Mouse (Mus musculus) embryonic facial prominence, embryonic 12.5 days (tissue): ENCODE data around the gene Pank1. TPM values are rescaled to one million over a fixed set of nuclear protein-coding genes. Genes with fewer than 3 reads are reported as not detected.
A peak's percentile ranks its signal among the peaks of the same experiment; 100 is the strongest.

Experiments
- ATAC-seq: fragments of 200-750 bp; cut with Nextera tagmentation; 2 replicates; pipeline ENCODE4 v1.8.0; 2017; ENCODE audit not compliant: insufficient number of reproducible peaks, insufficient read depth, low FRiP score, low TSS enrichment
- H3K27ac ChIP-seq: fragments of 300-500 bp; sonication (generic); 2 replicates; pipeline ENCODE4 v1.5.1; 2016; ENCODE audit warnings: mild to moderate bottlenecking
- H3K27me3 ChIP-seq: fragments of 300-500 bp; sonication (generic); 2 replicates; pipeline ENCODE4 v1.6.1; 2016; ENCODE audit warnings: mild to moderate bottlenecking, moderate library complexity
- H3K36me3 ChIP-seq: fragments of 300-500 bp; sonication (generic); 2 replicates; pipeline ENCODE4 v1.6.1; 2016; ENCODE audit warnings: mild to moderate bottlenecking
- H3K4me1 ChIP-seq: fragments of 300-500 bp; sonication (generic); 2 replicates; pipeline ENCODE4 v1.6.1; 2016
- H3K4me2 ChIP-seq: fragments of 300-500 bp; sonication (generic); replicated peaks from 2 replicates; pipeline ENCODE4 v1.6.1; 2016; ENCODE audit warnings: mild to moderate bottlenecking, moderate library complexity
- H3K4me3 ChIP-seq: fragments of 300-500 bp; sonication (generic); 2 replicates; pipeline ENCODE4 v1.5.1; 2016; ENCODE audit warnings: mild to moderate bottlenecking
- H3K9ac ChIP-seq: fragments of 300-500 bp; sonication (generic); 2 replicates; pipeline ENCODE4 v1.6.1; 2016; ENCODE audit warnings: mild to moderate bottlenecking, moderate library complexity
- H3K9me3 ChIP-seq: fragments of 300-500 bp; sonication (generic); 2 replicates; pipeline ENCODE4 v1.6.1; 2016; ENCODE audit warnings: mild to moderate bottlenecking, moderate library complexity
- WGBS: fragments of 180-500 bp; shearing (Covaris S2); methylation state at CpG from one replicate; pipeline ENCODE4 v1.1.7; 2016; 5-methylcytosine and 5-hydroxymethylcytosine counted together
- microRNA counts: library from miRNA; unstranded; fragments of <30 nt; microRNA quantifications from one replicate; lab custom pipeline; 2017
- microRNA-seq: library from miRNA; unstranded; fragments of <30 nt; microRNA quantifications from one replicate; pipeline ENCODE4, GENCODE M21; 2017
- polyA plus RNA-seq: library from polyadenylated mRNA; unstranded; fragments of >200 nt; fragmentation: Nextera tagmentation; extraction: Ambion mirVana; gene quantifications from 2 replicates; pipeline ENCODE4 v1.2.1, GENCODE M21; 2016

Gene Pank1
- polyA plus RNA-seq, 1 experiment from 2014 or later = 9.6 TPM

DNA sequence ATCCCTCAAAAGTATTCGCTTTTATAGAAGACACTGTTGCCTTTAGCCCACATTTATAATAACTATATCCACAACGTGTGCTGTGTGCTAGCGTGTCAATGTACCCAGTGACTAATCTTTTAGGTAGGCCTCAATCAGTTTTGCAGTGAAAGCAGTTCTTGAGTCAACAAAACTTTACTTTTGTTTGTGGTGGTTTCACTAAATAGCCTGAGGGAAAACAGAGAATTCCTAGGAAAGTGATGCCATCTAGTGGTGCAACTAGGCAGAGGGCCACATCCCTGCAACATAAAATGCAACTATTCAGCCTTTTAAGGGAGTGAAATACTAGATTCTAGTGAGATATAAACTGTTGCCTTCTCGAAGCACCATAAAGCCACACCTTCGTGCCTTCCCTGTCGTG lies 106.5 kb downstream of the Pank1 start:
- Histone ChIP-seq H3K9me3 (no peaks in the 10 kb centered on the region), H3K27me3 (no peaks in the 10 kb centered on the region), H3K4me2 (no peak overlapping the region), H3K9ac (no peak overlapping the region), H3K4me1 (no peaks in the 10 kb centered on the region), H3K36me3 (no peaks in the 10 kb centered on the region), H3K27ac (no peak overlapping the region), H3K4me3 (no peak overlapping the region)
- ATAC-seq = no peak
- WGBS = 24% methylated on average over 6 of the region's 6 CpGs

DNA sequence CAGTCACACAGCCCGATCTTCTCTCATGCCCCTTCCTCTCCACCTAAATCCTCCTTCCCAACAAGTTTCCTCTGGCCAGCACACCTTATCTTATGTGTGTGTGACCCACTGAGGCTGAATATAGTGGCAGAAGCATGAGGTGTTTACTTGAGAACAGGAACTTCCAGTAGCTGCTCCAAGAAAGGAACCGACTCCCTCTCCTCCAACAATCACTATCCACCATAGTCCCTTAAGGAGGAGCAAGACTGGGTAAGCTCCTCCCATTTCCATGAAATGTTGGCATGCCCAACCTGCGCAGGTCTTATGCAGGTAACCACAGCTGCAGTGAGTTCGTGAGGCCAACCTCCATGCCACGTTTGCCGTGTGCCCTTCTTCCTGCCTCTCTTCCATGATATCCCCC lies 108.5 kb downstream of the Pank1 start:
- WGBS = 79% methylated on average over 6 of the region's 6 CpGs
- Histone ChIP-seq H3K27me3 (no peaks in the 10 kb centered on the region), H3K4me3 (no peak overlapping the region), H3K4me1 (no peaks in the 10 kb centered on the region), H3K9ac (no peak overlapping the region), H3K36me3 (no peaks in the 10 kb centered on the region), H3K9me3 (no peaks in the 10 kb centered on the region), H3K27ac (no peak overlapping the region), H3K4me2 (no peak overlapping the region)
- ATAC-seq = no peak

DNA sequence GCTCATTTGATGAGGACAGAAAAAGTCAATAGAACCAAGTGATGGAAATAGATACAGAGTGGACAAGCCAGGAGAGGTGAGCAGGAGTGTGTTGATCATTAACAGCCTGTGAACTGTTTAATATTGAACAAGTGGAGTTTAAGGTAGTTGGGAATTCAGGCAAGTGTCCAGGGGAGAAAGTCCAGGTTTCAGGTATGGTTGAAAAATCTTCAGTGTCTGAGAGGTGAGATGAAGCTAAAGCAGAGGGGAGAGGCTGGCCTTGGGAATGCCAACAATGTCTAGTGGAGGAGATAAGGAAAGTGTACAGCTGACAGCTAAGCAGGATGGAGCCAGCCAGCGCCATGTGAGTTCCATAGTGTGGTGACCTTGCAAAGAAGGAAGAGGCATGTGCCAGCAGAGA lies 120.5 kb downstream of the Pank1 start:
- no peaks in the 10 kb centered on the region for H3K9me3 ChIP-seq
- no peak overlapping the region for H3K4me2 ChIP-seq
- ATAC-seq = no peak
- no peak overlapping the region for H3K27ac ChIP-seq
- H3K9ac ChIP-seq = no peak overlapping the region
- no peaks in the 10 kb centered on the region for H3K4me1 ChIP-seq
- H3K4me3 ChIP-seq = no peak overlapping the region
- no peaks in the 10 kb centered on the region for H3K36me3 ChIP-seq
- H3K27me3 ChIP-seq = no peaks in the 10 kb centered on the region
- WGBS = 83% methylated on average over 1 of the region's 1 CpGs

MicroRNA genes within 50 kb of the gene (microRNA counts, 519-probe panel; counts per million panel counts)
- 4,596 counts per million, percentile 83 among the panel's probes with 10 or more counts for microRNA mmu-miR-107 (lab: Ali Mortazavi, UCI)

Small RNAs within 50 kb of the gene (microRNA-seq; reads per million reads assigned to microRNA genes)
- gene Mir107 = 2,100 reads per million, percentile 82 among the genes with 10 or more reads in this experiment

Other genes with a start within 250 kb of the Pank1 start
- 0.40 TPM in 1 of 2 replicates, not detected in the other for gene Ifit1bl2, start 238.7 kb downstream of the Pank1 start, polyA plus RNA-seq
- gene Ifit1, start 238.6 kb downstream of the Pank1 start, polyA plus RNA-seq = 0.50 and 0.53 TPM in 2 replicates
- 0.93 and 1.1 TPM in 2 replicates for gene Slc16a12, start 132.2 kb downstream of the Pank1 start, polyA plus RNA-seq
- gene Kif20b, start 42.9 kb upstream of the Pank1 start, polyA plus RNA-seq = 65.8 and 80.0 TPM in 2 replicates